Mouse (Mus musculus) kidney, adult 8-10 months (tissue): ENCODE measurements around the gene Ces4a.
A peak's percentile ranks its signal among the peaks of the same experiment; 100 is the strongest.
"Not testable (repeated sequence)": the region's sequence is repeated elsewhere in the genome, so short reads cannot be mapped to it uniquely, and the experiment has no call there.

ENCODE experiments used
- DNase-seq, 2 experiments: peaks; one replicate each; pipeline ENCODE4 v3.0.0; 2022

Gene Ces4a

GRCm38 (mm10) chr8:105170381-105171115 lies 38.9 kb downstream of the Ces4a start, which contains the start of gene Cbfb:
TSS of gene Cbfb (plus strand) at chr8:105170674.
- peak; percentile 95 to 97 for DNase-seq

- peak; percentile 49 to 57 for DNase-seq
These were observed 39.8 kb downstream of the Ces4a start for GRCm38 (mm10) chr8:105171116-105172002.

GRCm38 (mm10) chr8:105172003-105172362 lies 40.4 kb downstream of the Ces4a start:
- DNase-seq, result no peak

- DNase-seq, result not testable (repeated sequence)
These were observed 43.7 kb downstream of the Ces4a start for GRCm38 (mm10) chr8:105175287-105175686.

- no peak for DNase-seq
These were observed 46.7 kb downstream of the Ces4a start for GRCm38 (mm10) chr8:105178211-105178800.

GRCm38 (mm10) chr8:105182201-105182600 lies 50.6 kb downstream of the Ces4a start:
- DNase-seq, result no peak

GRCm38 (mm10) chr8:105186467-105187005 lies 54.9 kb downstream of the Ces4a start:
- DNase-seq, result no peak

- DNase-seq, result no peak
These were observed 60.6 kb downstream of the Ces4a start for GRCm38 (mm10) chr8:105192182-105192581.
